Comparison of ENCODE assay signal across 12 mouse cellular contexts in genomic region chr15:78790990-78791389, GRCm38 (mm10). TPM values are rescaled to one million over a fixed set of nuclear protein-coding genes. Genes with fewer than 3 reads are reported as not detected.
DNase-seq lines count a peak whose midpoint lies in the region; ATAC-seq and TF ChIP-seq lines count a peak whose summit lies in the region.
"Had no signal": no experiment of that assay in that cellular context is flagged by ENCODE, and none has a peak within 500 bp of the region (broad histone marks: within the 10 kb centered on the region; RNA-seq: fewer than 3 reads in every experiment).

No protein-coding gene starts in this region.

- H3K27ac ChIP-seq in heart, embryonic 11.5 days (ENCODE audit: low read depth, low read length): 0 out of 2 replicates have a peak overlapping the region, but pooled peaks have one; percentile 46
- peak overlapping the region; percentile 70 for H3K27ac ChIP-seq in kidney, postnatal 0 days
- peak overlapping the region; percentile 57 for H3K27ac ChIP-seq in embryonic facial prominence, embryonic 10.5 days (replicated peaks)
- peak overlapping the region; percentile 43; the same call in 1 of the 2 replicates for H3K27ac ChIP-seq in limb, embryonic 10.5 days
- H3K27ac ChIP-seq: left cerebral cortex, adult 2 months; midbrain, embryonic 12.5 days had no signal

- WGBS in heart, embryonic 11.5 days (ENCODE audit: insufficient replicate concordance): 84% methylated on average over 12 of the region's 12 CpGs
- WGBS in kidney, postnatal 0 days: 88% methylated on average over 12 of the region's 12 CpGs
- WGBS in embryonic facial prominence, embryonic 10.5 days: 83% methylated on average over 12 of the region's 12 CpGs
- 84% methylated on average over 12 of the region's 12 CpGs for WGBS in limb, embryonic 10.5 days

- intact Hi-C loops in heart, postnatal 25 days (cut with DNase I): no loop called here

- H3K4me3 ChIP-seq in heart, embryonic 11.5 days (ENCODE audit: low read depth, low read length): no peak overlapping the region
- H3K4me3 ChIP-seq in kidney, postnatal 0 days (replicated peaks; ENCODE audit: low read depth, low read length): no peak overlapping the region
- H3K4me3 ChIP-seq in embryonic facial prominence, embryonic 10.5 days: no peak overlapping the region
- H3K4me3 ChIP-seq in limb, embryonic 10.5 days: no peak overlapping the region
- H3K4me3 ChIP-seq: left cerebral cortex, adult 2 months; midbrain, embryonic 12.5 days had no signal

- H3K27me3 ChIP-seq in heart, embryonic 11.5 days (ENCODE audit: control insufficient read depth, insufficient read depth, low read length): no peaks in the 10 kb centered on the region
- H3K27me3 ChIP-seq in kidney, postnatal 0 days (ENCODE audit: insufficient read depth, low read length): no peaks in the 10 kb centered on the region; the same call in 1 of the 2 replicates
- no peaks in the 10 kb centered on the region; the same call in none of the 2 replicates for H3K27me3 ChIP-seq in embryonic facial prominence, embryonic 10.5 days (replicated peaks; ENCODE audit: low read depth, poor library complexity, severe bottlenecking)
- H3K27me3 ChIP-seq in limb, embryonic 10.5 days (ENCODE audit: low read depth, poor library complexity, severe bottlenecking): peaks cover 78% of the 10 kb centered on the region

- peak overlapping the region; percentile 34; the same call in 1 of the 2 replicates for H3K9ac ChIP-seq in heart, embryonic 11.5 days (ENCODE audit: low read depth, low read length)
- H3K9ac ChIP-seq in kidney, postnatal 0 days (ENCODE audit: low read depth, low read length): no peak overlapping the region
- H3K9ac ChIP-seq: midbrain, embryonic 12.5 days had no signal

- H3K9me3 ChIP-seq in heart, embryonic 11.5 days (replicated peaks; ENCODE audit: control insufficient read depth, low read length): no peaks in the 10 kb centered on the region
- H3K9me3 ChIP-seq in kidney, postnatal 0 days (replicated peaks; ENCODE audit: low read length): no peaks in the 10 kb centered on the region
- H3K9me3 ChIP-seq in embryonic facial prominence, embryonic 10.5 days: no peaks in the 10 kb centered on the region
- H3K9me3 ChIP-seq in limb, embryonic 10.5 days (replicated peaks): no peaks in the 10 kb centered on the region
- H3K9me3 ChIP-seq: midbrain, embryonic 12.5 days had no signal

- H3K36me3 ChIP-seq in heart, embryonic 11.5 days (ENCODE audit: control insufficient read depth, insufficient read depth, low read length): no peaks in the 10 kb centered on the region; the same call in 1 of the 2 replicates
- peaks cover 13% of the 10 kb centered on the region; the same call in 1 of the 2 replicates for H3K36me3 ChIP-seq in kidney, postnatal 0 days (ENCODE audit: insufficient read depth, low read length)
- no peaks in the 10 kb centered on the region for H3K36me3 ChIP-seq in embryonic facial prominence, embryonic 10.5 days (replicated peaks)
- no peaks in the 10 kb centered on the region for H3K36me3 ChIP-seq in limb, embryonic 10.5 days
- H3K36me3 ChIP-seq: midbrain, embryonic 12.5 days had no signal

- peaks cover 17% of the 10 kb centered on the region for H3K4me1 ChIP-seq in heart, embryonic 11.5 days (ENCODE audit: control insufficient read depth, insufficient read depth, low read length)
- H3K4me1 ChIP-seq in kidney, postnatal 0 days (replicated peaks; ENCODE audit: insufficient read depth, low read length): peaks cover 19% of the 10 kb centered on the region
- peaks cover 56% of the 10 kb centered on the region for H3K4me1 ChIP-seq in embryonic facial prominence, embryonic 10.5 days
- peaks cover 61% of the 10 kb centered on the region for H3K4me1 ChIP-seq in limb, embryonic 10.5 days

- no peak overlapping the region for H3K4me2 ChIP-seq in heart, embryonic 11.5 days
- H3K4me2 ChIP-seq in kidney, postnatal 0 days (ENCODE audit: low read length): no peak overlapping the region
- H3K4me2 ChIP-seq: midbrain, embryonic 12.5 days had no signal

- no peak for ATAC-seq in heart, embryonic 11.5 days (replicated peaks; ENCODE audit: insufficient number of reproducible peaks, low FRiP score, low TSS enrichment)
- ATAC-seq in kidney, postnatal 0 days (replicated peaks; ENCODE audit: low FRiP score, low read depth): 0 out of 2 replicates have a peak, but pooled peaks have one; percentile 2

- no peak for TF ChIP-seq CTCF in kidney, postnatal 0 days (IDR thresholded peaks at IDR 0.05; ENCODE audit: low read depth)

- DNase-seq in heart, postnatal 25 days (ENCODE audit: low spot score): no peak
- no peak for DNase-seq in kidney, postnatal 0 days (ENCODE audit: low spot score)
- DNase-seq in kidney, postnatal 14 days: no peak
- no peak for DNase-seq in embryonic facial prominence, embryonic 10.5 days (ENCODE audit: low spot score)
- no peak for DNase-seq in limb, embryonic 10.5 days (ENCODE audit: low spot score)
- DNase-seq in layer of hippocampus, adult 11-12 months (ENCODE audit: low spot score): no peak
- DNase-seq: cerebellum, adult 9-10 months; right cerebral cortex, postnatal 4 days; thymus, postnatal 25 days had no signal

RNA-seq across cellular contexts. Expression of gene Card10, which starts 11.9 kb away (rescaled TPM):
- 3.7 and 4.2 TPM in 2 replicates for polyA plus RNA-seq in heart, embryonic 11.5 days (2014; fragmentation: Nextera tagmentation; extraction: Ambion mirVana)
- total RNA-seq in heart, postnatal 25 days (2021): 10 to 100 TPM; 14.8 to 18.3 TPM
- polyA plus RNA-seq in kidney, postnatal 0 days (2015; fragmentation: Nextera tagmentation; extraction: Ambion mirVana): 8.2 and 9.2 TPM in 2 replicates
- 3.3 and 4.3 TPM in 2 replicates for polyA plus RNA-seq in embryonic facial prominence, embryonic 10.5 days (2016; fragmentation: Nextera tagmentation; extraction: Ambion mirVana)
- polyA plus RNA-seq in limb, embryonic 10.5 days (2016; fragmentation: Nextera tagmentation; extraction: Ambion mirVana): 4.7 and 5.3 TPM in 2 replicates

RNA-seq across cellular contexts. Expression of gene Mfng, which starts 17.7 kb away (rescaled TPM):
- 3.0 and 3.7 TPM in 2 replicates for polyA plus RNA-seq in heart, embryonic 11.5 days (2014; fragmentation: Nextera tagmentation; extraction: Ambion mirVana)
- total RNA-seq in heart, postnatal 25 days (2021): 10 to 100 TPM; 11.6 to 13.2 TPM
- polyA plus RNA-seq in kidney, postnatal 0 days (2015; fragmentation: Nextera tagmentation; extraction: Ambion mirVana): 18.8 and 18.9 TPM in 2 replicates
- 36.4 and 39.0 TPM in 2 replicates for polyA plus RNA-seq in embryonic facial prominence, embryonic 10.5 days (2016; fragmentation: Nextera tagmentation; extraction: Ambion mirVana)
- 11.1 and 13.1 TPM in 2 replicates for polyA plus RNA-seq in limb, embryonic 10.5 days (2016; fragmentation: Nextera tagmentation; extraction: Ambion mirVana)

RNA-seq across cellular contexts. Expression of gene Cdc42ep1, which starts 51.4 kb away (rescaled TPM):
- 24.1 and 29.7 TPM in 2 replicates for polyA plus RNA-seq in heart, embryonic 11.5 days (2014; fragmentation: Nextera tagmentation; extraction: Ambion mirVana)
- total RNA-seq in heart, postnatal 25 days (2021): 10 to 100 TPM; 34.1 to 41.0 TPM
- 51.4 and 57.1 TPM in 2 replicates for polyA plus RNA-seq in kidney, postnatal 0 days (2015; fragmentation: Nextera tagmentation; extraction: Ambion mirVana)
- 19.9 and 20.8 TPM in 2 replicates for polyA plus RNA-seq in embryonic facial prominence, embryonic 10.5 days (2016; fragmentation: Nextera tagmentation; extraction: Ambion mirVana)
- 18.8 and 22.0 TPM in 2 replicates for polyA plus RNA-seq in limb, embryonic 10.5 days (2016; fragmentation: Nextera tagmentation; extraction: Ambion mirVana)
